Mouse (Mus musculus): Measurements from ENCODE around the gene Osbpl11.

Osbpl11 gene

DNA sequence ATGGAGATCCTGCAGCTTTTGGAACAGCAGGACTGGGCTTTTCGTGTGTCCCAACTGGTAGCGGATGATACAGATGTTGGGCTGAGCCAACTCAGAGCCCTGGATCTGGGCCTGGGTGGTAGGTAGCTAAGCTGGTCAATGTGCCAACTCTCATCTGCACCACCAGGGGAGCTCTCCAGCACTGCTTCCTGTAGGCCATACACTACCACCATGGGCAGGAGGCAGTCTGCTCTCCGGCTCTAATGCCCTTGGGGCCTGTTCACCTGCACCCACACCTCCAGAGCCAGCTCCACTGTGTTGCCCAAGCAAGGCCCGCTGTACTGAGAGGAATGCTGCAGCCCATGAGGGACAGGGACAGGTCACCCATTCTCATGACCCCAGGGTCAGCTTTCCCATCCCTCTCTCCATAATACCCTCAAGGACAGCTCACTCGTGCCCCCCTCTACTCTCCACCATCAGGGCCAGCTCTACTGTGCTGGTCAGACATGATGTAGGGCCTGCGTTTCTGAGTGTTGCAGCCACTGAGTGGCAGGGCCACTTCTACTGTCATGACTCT is 59.3 kb downstream of the Osbpl11 start:
- no peak for DNase-seq (ENCODE audit: low spot score)

DNA sequence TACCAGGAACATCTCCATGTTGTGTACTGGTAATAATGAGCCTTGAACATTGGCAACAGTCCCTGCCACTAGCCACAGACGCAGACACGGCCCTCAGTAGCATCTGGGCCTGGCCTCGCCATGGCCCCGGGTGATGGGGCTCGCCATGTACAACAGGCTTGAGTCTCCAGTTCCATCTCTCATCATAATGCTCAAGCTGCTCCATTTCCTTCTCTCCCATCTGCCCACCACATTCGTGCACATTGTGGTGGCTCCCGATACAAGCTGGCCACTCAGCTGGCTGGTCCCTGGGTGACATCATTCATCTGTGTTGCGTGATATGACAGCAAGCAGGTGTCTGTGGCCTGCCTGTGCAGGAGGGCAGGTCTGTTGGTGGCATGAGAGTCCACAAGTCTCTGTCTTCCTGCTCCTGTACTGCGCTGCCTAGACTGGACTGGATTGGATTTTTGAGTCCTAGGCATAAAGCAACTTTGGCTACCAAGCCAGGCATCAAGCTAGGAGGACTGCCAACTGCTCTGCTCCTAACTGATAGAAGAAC is 60.1 kb downstream of the Osbpl11 start:
- DNase-seq (ENCODE audit: low spot score): no peak

DNA sequence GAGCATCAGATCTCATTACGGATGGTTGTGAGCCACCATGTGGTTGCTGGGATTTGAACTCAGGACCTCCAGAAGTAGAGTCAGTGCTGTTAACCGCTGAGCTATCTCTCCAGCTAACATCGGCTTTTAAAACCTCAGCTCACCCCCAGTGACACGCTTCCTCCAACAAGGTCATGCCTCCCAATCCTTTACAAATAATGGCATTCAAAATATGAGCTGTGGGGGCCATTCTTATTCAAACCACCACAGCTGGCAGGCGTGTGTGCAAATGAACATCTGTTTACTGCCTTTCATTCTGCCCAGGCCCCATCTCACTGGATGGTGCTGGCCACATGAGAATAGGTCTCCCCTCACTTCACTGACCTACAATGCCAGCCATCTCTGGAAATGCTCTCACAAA is 61.7 kb downstream of the Osbpl11 start:
- DNase-seq (ENCODE audit: low spot score): no peak

DNA sequence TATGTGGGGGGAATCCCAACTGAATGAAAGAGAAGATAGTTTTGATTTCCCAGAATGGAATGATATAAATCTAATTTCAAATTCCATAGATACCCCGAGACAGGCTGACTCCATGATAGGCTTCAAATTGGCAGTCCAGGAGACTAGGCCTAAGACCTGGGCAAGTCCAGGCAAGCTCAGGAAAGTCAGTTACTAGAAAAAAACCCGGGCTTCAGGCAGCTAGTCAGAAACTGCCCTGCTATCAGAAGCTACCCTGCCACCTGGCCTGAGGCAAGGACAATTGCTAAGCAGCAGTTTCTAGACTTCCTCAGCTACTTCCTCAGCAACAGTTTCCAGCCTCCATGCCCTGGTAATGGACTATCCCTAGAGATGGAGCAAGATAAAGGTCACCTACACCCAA is 62.1 kb downstream of the Osbpl11 start:
- no peak for DNase-seq (ENCODE audit: low spot score)

DNA sequence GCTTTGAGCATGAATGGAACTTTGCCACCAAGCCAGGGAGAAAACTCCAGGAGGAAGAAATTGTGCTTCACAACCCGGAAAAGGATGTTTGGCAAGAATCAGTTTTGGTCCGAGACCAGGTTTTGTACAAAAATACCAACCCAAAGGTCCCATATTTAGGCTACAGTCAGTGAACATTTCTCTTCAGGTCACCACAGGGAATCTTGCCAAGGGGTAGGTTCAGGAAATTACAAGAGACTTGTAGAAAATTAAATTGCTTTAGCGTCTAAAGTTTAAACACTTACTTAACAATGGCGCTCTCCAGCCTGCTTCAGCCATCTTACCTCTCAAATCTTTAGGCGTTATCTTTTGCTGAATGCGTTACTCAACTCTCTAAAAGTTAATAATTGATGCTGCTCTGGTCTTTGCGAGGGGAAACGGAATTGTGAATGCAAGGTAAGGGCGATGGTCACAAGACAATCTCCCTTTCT is 65.8 kb downstream of the Osbpl11 start:
- DNase-seq (ENCODE audit: low spot score): no peak

DNA sequence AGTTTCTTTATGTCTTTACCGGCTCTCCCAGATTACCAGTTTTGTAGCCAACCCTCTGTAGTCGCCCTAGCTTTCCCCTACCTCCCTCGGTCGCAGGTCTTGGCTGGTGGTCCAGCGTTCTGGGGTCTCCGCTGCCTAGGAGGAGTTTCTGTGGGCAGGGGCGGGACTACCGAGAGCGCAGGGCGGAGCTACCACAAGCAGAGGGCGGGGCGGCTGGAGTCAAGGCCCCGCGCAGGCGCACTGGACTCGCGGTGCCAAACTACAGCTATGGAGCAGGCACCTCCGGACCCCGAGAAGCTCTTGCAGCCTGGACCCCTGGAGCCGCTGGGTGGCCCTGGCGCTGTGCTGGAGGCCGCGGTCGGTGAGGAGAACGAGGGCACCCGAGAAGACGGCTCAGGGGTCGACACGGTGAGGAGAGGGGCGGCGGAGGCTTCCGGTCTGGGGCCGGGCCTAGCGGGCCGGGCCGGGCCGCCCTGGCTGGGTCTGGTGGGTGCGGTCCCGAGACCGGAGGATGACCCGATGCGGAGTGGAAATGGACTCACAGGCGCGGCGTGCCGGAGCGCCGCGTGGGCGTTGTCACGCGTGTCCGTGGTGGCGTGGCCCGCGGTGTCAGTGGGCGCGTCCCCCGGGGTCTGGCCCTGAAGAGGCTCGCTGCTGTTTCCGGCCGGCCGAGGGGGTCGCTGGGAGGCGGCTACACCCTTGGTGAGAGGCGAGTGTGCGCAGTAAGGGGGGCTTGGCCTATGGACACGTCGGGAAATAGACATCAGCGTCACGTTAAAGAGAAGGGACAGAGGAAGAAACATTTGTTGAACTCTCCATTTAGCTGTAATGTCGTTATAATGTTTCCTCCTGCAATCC is 66.6 kb downstream of the Osbpl11 start, which contains the start of gene Snx4:
TSS of gene Snx4 (plus strand) at position 249 of the 858 bp plus-strand sequence.
- peak; percentile 94 for DNase-seq (ENCODE audit: low spot score)

DNA sequence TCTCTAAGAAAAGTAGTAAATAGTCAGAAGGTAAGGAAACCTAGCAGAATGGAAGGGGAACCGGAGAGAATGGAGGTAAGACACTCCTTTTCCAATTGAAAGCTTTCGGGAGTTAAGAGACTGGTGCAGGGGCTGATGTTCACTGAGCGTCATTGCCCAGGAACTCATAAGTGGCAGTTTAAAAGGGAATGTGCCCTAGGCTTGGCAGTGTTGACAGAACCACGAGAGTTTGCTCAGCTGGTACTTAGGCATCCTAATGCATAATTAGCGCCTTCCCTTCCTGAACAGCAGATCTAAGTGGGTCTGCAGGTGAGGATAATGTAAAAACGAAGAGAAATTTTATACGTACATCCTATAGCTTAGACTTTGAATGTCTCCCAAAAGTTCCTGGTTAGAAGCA is 70.7 kb downstream of the Osbpl11 start:
- no peak for DNase-seq (ENCODE audit: low spot score)

DNA sequence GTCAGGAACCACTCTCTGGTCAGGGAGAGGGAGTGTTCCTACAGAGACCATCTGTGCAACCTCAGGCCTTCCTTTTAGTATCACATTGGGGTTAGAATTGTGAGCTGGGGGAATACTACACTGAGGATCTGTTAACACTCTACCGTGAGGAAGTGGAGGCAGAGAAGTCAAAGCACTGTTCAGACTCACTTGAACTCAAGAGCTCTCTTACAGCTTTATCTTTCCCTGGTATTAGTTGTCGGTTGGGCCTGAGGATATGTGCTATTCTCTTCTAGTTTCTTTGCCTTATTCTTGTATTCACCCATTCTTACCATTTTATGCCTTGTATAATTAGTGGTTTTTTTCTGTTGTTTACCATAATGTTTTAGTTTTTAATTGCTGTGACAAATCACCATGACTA is 73.7 kb downstream of the Osbpl11 start:
- no peak for DNase-seq (ENCODE audit: low spot score)

DNA sequence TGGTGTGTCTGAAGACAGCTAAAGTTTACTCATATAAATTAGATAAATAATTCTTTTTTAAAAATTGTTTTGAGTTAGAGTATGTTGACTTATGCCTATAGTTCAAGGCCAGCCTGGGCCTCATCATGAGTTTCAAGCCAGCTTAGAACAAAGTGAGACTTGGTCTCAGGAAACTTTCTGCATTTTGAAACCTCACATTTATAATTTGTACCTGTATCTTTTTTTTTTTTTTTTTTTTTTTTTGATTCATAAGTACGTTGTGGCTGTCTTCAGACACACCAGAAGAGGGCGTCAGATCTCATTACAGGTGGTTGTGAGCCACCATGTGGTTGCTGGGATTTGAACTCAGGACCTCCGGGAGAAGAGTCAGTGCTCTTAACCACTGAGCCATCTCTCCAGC is 75.0 kb downstream of the Osbpl11 start:
- DNase-seq (ENCODE audit: low spot score): no peak

DNA sequence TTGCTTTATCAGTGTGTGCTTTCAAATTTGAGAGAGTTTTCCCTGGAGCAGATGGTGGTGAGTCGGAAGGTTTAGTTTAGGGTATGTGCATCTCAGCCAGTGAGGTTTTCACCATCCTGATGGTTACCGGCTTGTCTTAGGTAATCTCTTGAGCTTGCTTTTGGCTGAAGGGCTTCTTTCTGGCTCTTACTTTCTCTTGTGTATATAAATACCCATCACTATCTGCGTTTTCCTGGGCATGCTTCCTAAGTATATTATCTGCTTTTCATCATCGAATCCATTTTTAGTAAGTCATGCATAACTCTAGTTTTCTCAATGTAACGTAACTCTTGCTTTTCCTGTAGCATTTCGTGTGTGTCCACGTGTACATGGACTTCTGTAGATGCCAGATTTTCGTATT is 76.0 kb downstream of the Osbpl11 start:
- DNase-seq (ENCODE audit: low spot score): no peak

DNA sequence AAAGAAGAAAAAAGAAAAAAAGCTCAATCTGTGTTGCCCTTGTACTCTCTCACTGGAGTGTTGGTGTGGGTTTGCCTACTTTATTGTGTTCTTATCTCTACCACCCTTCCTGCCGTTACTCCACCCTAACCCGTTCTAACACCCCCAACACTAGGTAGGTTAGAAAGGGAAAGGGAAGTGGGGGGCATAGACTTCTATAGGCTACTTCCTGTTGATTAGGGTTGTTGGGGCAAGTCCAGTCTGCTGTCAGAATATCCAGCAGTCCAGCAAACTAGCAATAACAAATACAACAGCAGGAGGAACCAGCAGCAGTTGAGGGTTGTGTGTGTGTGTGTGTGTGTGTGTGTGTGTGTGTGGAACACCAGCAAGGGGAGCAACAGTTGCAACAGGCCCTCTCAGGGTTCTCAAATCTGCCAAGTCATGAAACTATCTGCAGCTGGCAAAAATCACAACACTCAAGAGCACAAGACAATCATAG is 76.8 kb downstream of the Osbpl11 start:
- no peak for DNase-seq (ENCODE audit: low spot score)

DNA sequence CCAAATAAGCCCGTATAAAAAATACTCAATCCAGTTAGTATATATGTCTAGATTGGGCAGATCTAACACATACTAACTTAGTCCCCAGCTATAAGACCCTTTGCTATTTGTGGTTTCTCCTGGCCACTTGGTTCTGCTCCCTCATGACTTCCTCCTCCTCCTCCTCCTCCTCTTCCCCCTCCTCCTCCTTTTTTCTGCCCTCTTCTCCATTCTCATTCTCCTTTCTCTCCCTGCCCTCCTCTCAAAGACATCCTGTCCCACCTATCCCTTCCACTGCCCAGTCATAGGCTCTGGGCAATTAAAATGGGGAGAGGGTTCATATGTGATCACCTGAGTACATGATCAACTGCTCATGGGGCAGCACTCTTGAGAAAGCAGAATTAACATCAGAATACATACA is 77.2 kb downstream of the Osbpl11 start:
- DNase-seq (ENCODE audit: low spot score): no peak

DNA sequence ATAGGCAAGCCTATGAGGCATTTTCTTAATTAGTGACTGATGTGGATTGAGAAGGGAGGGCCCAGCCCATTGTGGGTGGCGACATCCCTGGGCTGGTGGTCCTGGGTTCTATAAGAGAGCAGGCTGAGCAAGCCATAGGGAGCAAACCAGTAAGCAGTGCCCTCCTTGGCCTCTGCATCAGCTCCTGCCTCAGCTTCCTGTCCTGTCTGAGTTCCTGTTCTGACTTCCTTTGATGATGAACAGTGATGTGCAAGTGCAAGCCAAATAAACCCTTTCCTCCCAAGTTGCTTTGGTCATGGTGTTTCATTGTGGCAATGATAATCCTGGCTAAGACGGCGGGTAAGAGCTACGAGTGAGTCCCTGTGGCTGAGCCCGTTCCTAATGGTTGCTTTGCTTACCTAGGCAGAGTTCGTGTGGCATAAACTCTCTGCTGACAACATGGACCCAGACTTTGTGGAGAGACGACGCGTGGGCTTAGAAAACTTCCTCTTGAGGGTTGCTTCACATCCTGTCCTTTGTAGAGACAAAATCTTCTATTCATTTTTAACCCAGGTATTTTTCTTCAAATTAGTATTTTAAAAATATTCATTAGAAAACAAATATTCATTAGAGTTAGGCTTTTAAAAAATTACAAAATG is 82.9 kb downstream of the Osbpl11 start:
- DNase-seq (ENCODE audit: low spot score): no peak

DNA sequence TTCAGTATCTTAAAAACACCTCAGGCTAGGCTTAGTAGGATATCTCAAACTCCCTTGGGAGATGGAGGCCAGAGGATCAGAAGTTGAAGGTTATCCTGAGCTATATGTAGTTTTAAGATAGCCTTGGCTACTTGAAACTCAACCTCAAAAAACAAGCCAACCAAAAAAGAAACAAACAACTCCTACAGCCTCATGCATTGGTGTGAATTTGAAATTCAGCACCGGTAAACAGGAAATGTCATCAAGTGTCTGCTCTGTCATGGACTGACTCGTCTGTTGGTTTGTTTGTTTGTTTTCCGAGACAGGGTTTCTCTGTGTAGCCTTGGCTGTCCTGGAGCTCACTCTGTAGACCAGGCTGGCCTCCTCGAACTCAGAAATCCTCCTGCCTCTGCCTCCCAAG is 87.0 kb downstream of the Osbpl11 start:
- no peak for DNase-seq (ENCODE audit: low spot score)

DNA sequence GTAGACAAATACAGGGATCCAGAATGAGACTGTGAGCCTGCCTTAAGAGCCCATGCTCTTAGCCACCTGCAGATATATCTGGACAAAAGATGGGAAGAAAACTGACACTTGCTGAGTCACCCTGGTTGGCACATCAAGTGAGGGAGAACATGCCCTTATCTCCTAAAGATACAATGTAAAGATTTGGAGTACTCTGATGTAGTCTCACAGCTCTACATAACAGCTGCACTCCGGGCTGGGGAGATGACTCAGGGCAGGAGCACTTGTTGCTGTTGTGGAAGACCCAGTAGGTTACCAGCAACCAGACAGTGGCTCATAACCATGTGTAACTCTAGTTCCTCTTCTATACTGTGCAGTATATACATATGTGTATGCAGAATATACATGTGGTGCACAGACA is 98.2 kb downstream of the Osbpl11 start:
- DNase-seq (ENCODE audit: low spot score): no peak

DNA sequence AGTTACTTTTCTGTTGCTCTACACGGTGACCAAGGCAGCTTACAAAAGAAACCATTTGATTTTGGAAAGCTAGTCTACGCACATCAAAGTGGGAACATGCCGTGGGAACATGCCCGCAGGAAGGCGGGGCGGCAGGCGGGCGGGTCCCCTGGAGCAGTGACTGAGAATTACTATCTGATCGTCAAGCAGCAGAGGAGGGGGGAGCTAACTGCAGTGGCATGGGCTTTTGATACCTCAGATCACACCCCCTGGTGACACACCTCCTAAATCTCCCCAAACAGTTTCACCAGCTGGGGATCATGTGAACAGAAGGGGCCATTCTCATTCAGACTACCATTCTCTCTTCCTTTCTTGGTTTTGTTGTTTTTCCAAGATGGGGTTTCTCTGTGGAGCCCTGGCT is 103.7 kb downstream of the Osbpl11 start:
- no peak for DNase-seq (ENCODE audit: low spot score)

DNA sequence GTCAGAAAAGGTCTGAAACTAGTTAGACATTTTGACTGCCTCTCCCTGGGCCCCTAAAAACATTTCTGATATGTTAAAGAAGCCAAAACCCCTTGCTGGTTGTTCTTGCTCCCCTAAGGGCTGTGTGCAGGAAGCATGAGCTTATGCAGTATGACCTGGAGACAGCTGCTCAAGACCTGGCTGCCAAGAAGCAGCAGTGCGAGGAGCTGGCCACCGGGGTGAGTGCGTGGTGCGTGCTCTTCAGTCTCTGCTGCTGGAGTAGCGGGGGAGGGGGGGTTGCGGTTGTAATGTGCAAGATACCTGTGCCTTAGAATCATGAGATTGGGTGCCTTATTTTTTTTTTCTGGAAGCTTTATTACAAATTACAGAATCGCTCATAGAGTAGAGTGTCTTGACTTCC is 105.1 kb downstream of the Osbpl11 start:
- no peak for DNase-seq (ENCODE audit: low spot score)

DNA sequence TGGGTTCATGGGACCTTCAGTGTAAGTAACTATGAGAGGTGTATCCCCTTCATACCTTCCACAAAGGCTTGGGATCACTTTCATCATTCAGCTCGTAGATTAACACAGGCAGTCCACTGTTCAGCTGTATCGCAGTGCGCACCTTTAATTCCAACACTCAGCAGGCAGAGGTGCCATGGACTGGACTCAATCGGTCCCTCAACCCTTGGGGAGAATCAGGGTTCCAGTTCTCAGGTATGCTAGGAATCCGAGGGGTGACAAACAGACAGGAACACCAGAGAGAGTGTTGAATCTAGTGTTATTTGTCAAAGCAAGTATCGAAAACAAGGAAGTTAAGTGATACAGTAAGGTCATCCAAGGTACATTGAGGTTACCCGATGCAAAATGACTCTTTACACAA is 107.4 kb downstream of the Osbpl11 start:
- DNase-seq (ENCODE audit: low spot score): no peak

All from urinary bladder, postnatal 14 days (tissue).